Mouse (Mus musculus): ENCODE results near the gene Rexo5. TPM values are rescaled to one million over a fixed set of nuclear protein-coding genes. Genes with fewer than 3 reads are reported as not detected.

Rexo5 gene
- polyA plus RNA-seq, 1 experiment = 2.2 TPM

- H3K27ac ChIP-seq (ENCODE audit: insufficient read depth, low read depth, low read length) = peak overlapping the region; percentile 97
- H3K4me1 ChIP-seq (ENCODE audit: control insufficient read depth, insufficient read depth, low read length) = peaks cover 23% of the 10 kb centered on the region
- TF ChIP-seq POLR2A (IDR thresholded peaks at IDR 0.05; ENCODE audit: low read depth, low read length) = no peak
- no peak for TF ChIP-seq CTCF (conservative IDR thresholded peaks at IDR 0.05; ENCODE audit: insufficient read depth, insufficient read length, low read depth, low read length)
- 47% methylated on average over 6 of the region's 6 CpGs for WGBS
- H3K36me3 ChIP-seq (ENCODE audit: control insufficient read depth, insufficient read depth, low read length) = peaks cover 4% of the 10 kb centered on the region; the same call in 1 of the 2 replicates
- H3K27me3 ChIP-seq (replicated peaks; ENCODE audit: control insufficient read depth, insufficient read depth, low read length) = no peaks in the 10 kb centered on the region
- H3K4me3 ChIP-seq (ENCODE audit: insufficient read depth, low read depth, low read length) = no peak overlapping the region
- DNase-seq = peak; percentile 75
These were observed 67.7 kb downstream of the Rexo5 start for GRCm38 (mm10) chr7:119861335-119862091.

GRCm38 (mm10) chr7:119862167-119862566, 68.4 kb downstream of the Rexo5 start:
- 23% methylated on average over 1 of the region's 1 CpGs for WGBS
- Histone ChIP-seq H3K36me3 (ENCODE audit: control insufficient read depth, insufficient read depth, low read length) (peaks cover 4% of the 10 kb centered on the region; the same call in 1 of the 2 replicates), H3K4me3 (ENCODE audit: insufficient read depth, low read depth, low read length) (no peak overlapping the region), H3K4me1 (ENCODE audit: control insufficient read depth, insufficient read depth, low read length) (peaks cover 23% of the 10 kb centered on the region), H3K27me3 (replicated peaks; ENCODE audit: control insufficient read depth, insufficient read depth, low read length) (no peaks in the 10 kb centered on the region), H3K27ac (ENCODE audit: insufficient read depth, low read depth, low read length) (peak overlapping the region; percentile 97)
- no peak for TF ChIP-seq CTCF (conservative IDR thresholded peaks at IDR 0.05; ENCODE audit: insufficient read depth, insufficient read length, low read depth, low read length)
- DNase-seq = peak; percentile 53

- TF ChIP-seq POLR2A (IDR thresholded peaks at IDR 0.05; ENCODE audit: low read depth, low read length) (no peak), CTCF (conservative IDR thresholded peaks at IDR 0.05; ENCODE audit: insufficient read depth, insufficient read length, low read depth, low read length) (no peak)
- Histone ChIP-seq H3K27me3 (replicated peaks; ENCODE audit: control insufficient read depth, insufficient read depth, low read length) (no peaks in the 10 kb centered on the region), H3K36me3 (ENCODE audit: control insufficient read depth, insufficient read depth, low read length) (no peaks in the 10 kb centered on the region), H3K27ac (ENCODE audit: insufficient read depth, low read depth, low read length) (no peak overlapping the region), H3K4me1 (ENCODE audit: control insufficient read depth, insufficient read depth, low read length) (peaks cover 23% of the 10 kb centered on the region), H3K4me3 (ENCODE audit: insufficient read depth, low read depth, low read length) (no peak overlapping the region)
- WGBS = 81% methylated on average over 5 of the region's 5 CpGs
- DNase-seq = no peak
These were observed 70.7 kb downstream of the Rexo5 start for GRCm38 (mm10) chr7:119864500-119864899.

- peaks cover 18% of the 10 kb centered on the region for H3K4me1 ChIP-seq (ENCODE audit: control insufficient read depth, insufficient read depth, low read length)
- TF ChIP-seq CTCF (conservative IDR thresholded peaks at IDR 0.05; ENCODE audit: insufficient read depth, insufficient read length, low read depth, low read length) (no peak), POLR2A (IDR thresholded peaks at IDR 0.05; ENCODE audit: low read depth, low read length) (no peak)
- WGBS = 11% methylated on average over 1 of the region's 1 CpGs
- no peak overlapping the region for H3K27ac ChIP-seq (ENCODE audit: insufficient read depth, low read depth, low read length)
- H3K27me3 ChIP-seq (replicated peaks; ENCODE audit: control insufficient read depth, insufficient read depth, low read length) = no peaks in the 10 kb centered on the region
- H3K4me3 ChIP-seq (ENCODE audit: insufficient read depth, low read depth, low read length) = no peak overlapping the region
- DNase-seq = no peak
- no peaks in the 10 kb centered on the region; the same call in 1 of the 2 replicates for H3K36me3 ChIP-seq (ENCODE audit: control insufficient read depth, insufficient read depth, low read length)
These were observed 72.3 kb downstream of the Rexo5 start for GRCm38 (mm10) chr7:119866136-119866535.

GRCm38 (mm10) chr7:119872204-119872603, 78.4 kb downstream of the Rexo5 start:
- H3K4me1 ChIP-seq (ENCODE audit: control insufficient read depth, insufficient read depth, low read length) = peaks cover 9% of the 10 kb centered on the region; the same call in 1 of the 2 replicates
- H3K27me3 ChIP-seq (replicated peaks; ENCODE audit: control insufficient read depth, insufficient read depth, low read length) = no peaks in the 10 kb centered on the region
- WGBS = 95% methylated on average over 4 of the region's 4 CpGs
- H3K27ac ChIP-seq (ENCODE audit: insufficient read depth, low read depth, low read length) = no peak overlapping the region
- no peaks in the 10 kb centered on the region; the same call in 1 of the 2 replicates for H3K36me3 ChIP-seq (ENCODE audit: control insufficient read depth, insufficient read depth, low read length)
- no peak overlapping the region for H3K4me3 ChIP-seq (ENCODE audit: insufficient read depth, low read depth, low read length)
- DNase-seq = no peak
- no peak for TF ChIP-seq POLR2A (IDR thresholded peaks at IDR 0.05; ENCODE audit: low read depth, low read length)
- TF ChIP-seq CTCF (conservative IDR thresholded peaks at IDR 0.05; ENCODE audit: insufficient read depth, insufficient read length, low read depth, low read length) = no peak

- H3K4me1 ChIP-seq (ENCODE audit: control insufficient read depth, insufficient read depth, low read length) = peaks cover 9% of the 10 kb centered on the region; the same call in 1 of the 2 replicates
- DNase-seq = no peak
- H3K27ac ChIP-seq (ENCODE audit: insufficient read depth, low read depth, low read length) = no peak overlapping the region
- TF ChIP-seq POLR2A (IDR thresholded peaks at IDR 0.05; ENCODE audit: low read depth, low read length) (no peak), CTCF (conservative IDR thresholded peaks at IDR 0.05; ENCODE audit: insufficient read depth, insufficient read length, low read depth, low read length) (no peak)
- whole genome bisulfite sequencing = 68% methylated on average over 2 of the region's 2 CpGs
- no peaks in the 10 kb centered on the region for H3K27me3 ChIP-seq (replicated peaks; ENCODE audit: control insufficient read depth, insufficient read depth, low read length)
- H3K36me3 ChIP-seq (ENCODE audit: control insufficient read depth, insufficient read depth, low read length) = peaks cover under 1% of the 10 kb centered on the region; the same call in 1 of the 2 replicates
- H3K4me3 ChIP-seq (ENCODE audit: insufficient read depth, low read depth, low read length) = no peak overlapping the region
These were observed 79.2 kb downstream of the Rexo5 start for GRCm38 (mm10) chr7:119873050-119873449.

- DNase-seq = peak; percentile 91
- Histone ChIP-seq H3K4me1 (ENCODE audit: control insufficient read depth, insufficient read depth, low read length) (peaks cover 24% of the 10 kb centered on the region), H3K4me3 (ENCODE audit: insufficient read depth, low read depth, low read length) (no peak overlapping the region), H3K27ac (ENCODE audit: insufficient read depth, low read depth, low read length) (peak overlapping the region; percentile 68; the same call in 1 of the 2 replicates), H3K36me3 (ENCODE audit: control insufficient read depth, insufficient read depth, low read length) (peaks cover 1% of the 10 kb centered on the region; the same call in 1 of the 2 replicates), H3K27me3 (replicated peaks; ENCODE audit: control insufficient read depth, insufficient read depth, low read length) (no peaks in the 10 kb centered on the region)
- TF ChIP-seq CTCF (conservative IDR thresholded peaks at IDR 0.05; ENCODE audit: insufficient read depth, insufficient read length, low read depth, low read length) = no peak
- no peak for TF ChIP-seq POLR2A (IDR thresholded peaks at IDR 0.05; ENCODE audit: low read depth, low read length)
- WGBS = 33% methylated on average over 3 of the region's 3 CpGs
These were observed 82.1 kb downstream of the Rexo5 start for GRCm38 (mm10) chr7:119875776-119876440.

Measured in kidney, adult 2 months (tissue).